Mouse (Mus musculus): ENCODE measurements around the gene Camsap1.

Gene Camsap1

GRCm38 (mm10) chr2:25978997-25979396 lies 4.1 kb downstream of the Camsap1 start:
- DNase-seq (ENCODE audit: low spot score in 2 of 2) = no peak

DNA sequence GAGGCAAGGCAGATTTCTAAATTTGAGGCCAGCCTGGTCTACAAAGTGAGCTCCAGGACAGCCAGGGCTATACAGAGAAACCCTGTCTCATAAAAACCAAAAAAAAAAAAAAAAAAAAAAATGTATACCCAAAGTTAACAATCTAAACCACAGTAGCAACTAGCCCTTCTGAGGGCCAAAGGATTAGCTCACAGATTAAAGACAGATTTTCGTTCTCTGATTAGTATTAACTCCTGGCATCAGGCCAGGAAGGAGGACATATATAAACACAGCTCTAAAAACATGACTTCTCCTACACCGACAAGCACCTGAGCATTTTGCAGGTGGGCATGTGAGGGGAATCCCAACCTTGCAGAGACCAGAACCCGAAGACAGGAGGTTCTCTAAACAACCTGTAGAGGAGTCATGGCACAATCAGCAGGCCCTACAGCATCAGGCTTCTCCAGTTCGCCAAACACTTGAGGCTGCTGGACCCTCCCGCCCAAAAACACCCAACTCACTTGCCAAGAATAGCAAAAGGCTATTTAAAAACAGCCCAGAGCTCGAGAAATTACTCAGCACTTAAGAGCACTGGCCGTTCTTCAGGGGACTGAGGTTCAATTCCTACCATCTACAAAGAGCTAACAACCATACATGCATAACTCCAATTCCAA lies 5.4 kb downstream of the Camsap1 start:
- DNase-seq (ENCODE audit: low spot score in 2 of 2) = no peak

- no peak for DNase-seq (ENCODE audit: low spot score in 2 of 2)
These were observed 7.8 kb downstream of the Camsap1 start for GRCm38 (mm10) chr2:25975141-25975770.

- no peak for DNase-seq (ENCODE audit: low spot score in 2 of 2)
These were observed 12.7 kb downstream of the Camsap1 start for GRCm38 (mm10) chr2:25970426-25970825.

GRCm38 (mm10) chr2:25969319-25969718 lies 13.8 kb downstream of the Camsap1 start:
- no peak for DNase-seq (ENCODE audit: low spot score in 2 of 2)

- DNase-seq (ENCODE audit: low spot score in 2 of 2) = no peak
These were observed 33.8 kb downstream of the Camsap1 start for GRCm38 (mm10) chr2:25949291-25949690.

GRCm38 (mm10) chr2:25947950-25948349 lies 35.1 kb downstream of the Camsap1 start:
- DNase-seq (ENCODE audit: low spot score in 2 of 2) = no peak

GRCm38 (mm10) chr2:25943822-25944221 lies 39.3 kb downstream of the Camsap1 start:
- DNase-seq (ENCODE audit: low spot score in 2 of 2) = no peak

GRCm38 (mm10) chr2:25940503-25940902 lies 42.6 kb downstream of the Camsap1 start:
- no peak for DNase-seq (ENCODE audit: low spot score in 2 of 2)

- no peak for DNase-seq (ENCODE audit: low spot score in 2 of 2)
These were observed 51.7 kb downstream of the Camsap1 start for GRCm38 (mm10) chr2:25931249-25931859.

- no peak for DNase-seq (ENCODE audit: low spot score in 2 of 2)
These were observed 55.3 kb downstream of the Camsap1 start for GRCm38 (mm10) chr2:25927821-25928220.

- no peak for DNase-seq (ENCODE audit: low spot score in 2 of 2)
These were observed 58.1 kb downstream of the Camsap1 start for GRCm38 (mm10) chr2:25924934-25925333.

DNA sequence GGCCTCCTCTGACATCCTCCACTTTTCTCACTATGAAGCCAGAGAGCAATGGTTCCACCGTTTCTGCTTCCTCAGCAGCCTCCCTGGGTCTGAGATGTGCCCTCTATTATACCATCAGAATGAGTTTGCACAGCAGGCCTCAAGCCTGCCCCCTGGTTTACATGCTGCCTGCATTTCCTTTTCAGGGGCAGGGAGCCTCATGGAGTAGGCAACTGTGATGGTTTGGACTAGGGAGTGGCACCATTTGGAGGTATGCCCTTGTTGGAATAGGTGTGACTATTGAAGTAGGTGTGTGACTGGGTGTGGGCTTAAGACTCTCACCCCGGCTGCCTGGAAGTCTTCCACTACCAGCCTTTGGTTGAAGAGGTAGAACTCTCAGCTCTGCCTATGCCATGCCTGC lies 59.3 kb downstream of the Camsap1 start:
- no peak for DNase-seq (ENCODE audit: low spot score in 2 of 2)

- DNase-seq (ENCODE audit: low spot score in 2 of 2) = no peak
These were observed 63.1 kb downstream of the Camsap1 start for GRCm38 (mm10) chr2:25919972-25920371.

DNA sequence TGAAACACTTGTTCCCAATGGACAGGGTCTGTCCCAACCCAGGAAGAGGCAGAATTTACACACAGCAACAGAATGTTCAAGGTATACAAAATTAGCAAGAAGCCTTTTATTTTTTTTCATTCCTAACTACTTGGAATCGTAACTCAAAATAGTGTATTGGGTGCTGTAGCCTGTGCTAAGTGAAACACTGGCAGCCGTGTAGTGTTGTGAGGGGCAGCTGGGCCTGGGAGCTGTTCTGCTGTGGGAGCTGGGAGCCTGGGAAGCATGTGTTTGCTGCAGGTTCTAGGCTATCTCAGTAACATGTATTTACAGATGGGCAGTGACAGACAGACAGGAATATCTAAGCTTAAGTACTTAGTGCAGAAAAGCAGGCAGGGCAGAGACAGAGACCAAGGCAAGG lies 64.7 kb downstream of the Camsap1 start:
- DNase-seq (ENCODE audit: low spot score in 2 of 2) = no peak

DNA sequence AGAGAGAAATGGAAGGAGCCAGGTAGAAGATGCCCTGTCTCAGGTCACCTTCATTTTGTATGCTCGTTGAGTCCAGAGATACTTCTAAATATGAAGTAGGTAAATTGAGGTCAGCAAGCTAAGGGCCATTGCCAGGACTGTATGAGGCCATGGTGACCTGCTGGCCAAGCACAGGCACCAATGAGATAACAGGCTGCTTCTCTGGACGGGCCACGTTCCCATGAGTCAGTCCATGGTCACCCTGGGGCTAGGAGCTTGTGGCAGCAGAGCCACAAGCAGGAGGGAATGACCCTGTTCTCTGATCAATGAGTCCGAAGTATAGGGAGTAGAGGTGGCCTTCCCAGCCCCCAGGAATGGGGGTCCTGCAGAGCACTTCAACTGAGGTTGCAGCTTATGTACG lies 68.3 kb downstream of the Camsap1 start:
- DNase-seq (ENCODE audit: low spot score in 2 of 2) = no peak

DNA sequence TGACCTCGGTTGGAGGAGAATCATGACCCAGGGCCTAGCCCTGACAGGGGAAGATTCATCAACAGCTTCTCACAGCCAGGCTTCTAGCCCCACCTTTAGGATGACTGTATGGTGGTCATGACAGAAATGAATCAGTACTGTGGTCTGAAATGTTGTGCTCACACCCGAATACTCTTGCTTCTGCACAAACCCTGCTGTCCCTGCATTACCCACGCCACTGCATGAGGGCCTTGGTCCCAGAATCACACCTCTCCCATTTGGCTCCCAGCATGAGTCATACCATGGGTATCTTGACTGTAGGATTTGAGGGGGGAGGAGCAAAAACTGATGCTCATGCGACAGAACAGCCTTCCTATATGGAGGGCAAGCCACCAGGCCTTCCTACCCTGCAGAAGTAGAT lies 68.9 kb downstream of the Camsap1 start:
- no peak for DNase-seq (ENCODE audit: low spot score in 2 of 2)

DNA sequence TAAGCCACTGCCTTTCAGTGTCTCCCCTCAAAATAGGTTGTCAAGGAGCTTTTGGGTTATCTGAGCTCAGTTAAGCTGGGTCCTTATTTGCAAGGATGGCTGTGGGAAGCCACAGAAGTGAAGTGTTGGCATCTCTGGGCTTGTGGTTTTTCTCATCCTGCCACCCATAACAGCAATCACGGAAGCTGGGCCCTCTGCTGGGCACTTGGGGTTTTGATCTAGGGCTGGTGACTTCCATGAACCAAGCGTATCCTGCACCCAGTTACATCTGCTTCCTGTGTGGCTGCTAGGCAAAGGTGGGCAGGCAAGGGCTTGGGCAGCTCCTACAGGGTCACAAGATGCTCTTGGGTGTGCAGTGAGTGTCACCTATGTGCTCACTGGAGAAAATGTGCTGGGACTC lies 69.8 kb downstream of the Camsap1 start:
- no peak for DNase-seq (ENCODE audit: low spot score in 2 of 2)

DNA sequence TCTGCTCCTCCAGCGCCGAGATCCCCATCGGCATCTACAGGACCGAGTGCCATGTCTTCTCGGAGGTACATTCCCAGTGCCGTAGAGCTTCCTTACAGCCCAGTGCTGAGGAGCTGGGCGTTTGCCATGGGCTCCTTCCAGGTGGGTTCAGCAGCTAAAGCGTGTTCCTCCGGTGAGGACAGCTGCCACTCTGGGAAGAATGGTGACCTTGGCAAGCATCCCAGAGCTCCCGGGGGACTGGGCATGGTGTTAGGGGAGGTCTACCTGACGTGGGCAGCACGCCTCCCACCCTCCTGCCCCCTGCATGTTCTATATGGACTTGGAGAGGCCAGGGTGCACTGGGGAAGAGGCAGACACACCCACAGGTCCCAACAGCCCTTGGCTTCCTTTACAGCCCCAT lies 73.2 kb downstream of the Camsap1 start:
- DNase-seq (ENCODE audit: low spot score in 2 of 2) = no peak

DNA sequence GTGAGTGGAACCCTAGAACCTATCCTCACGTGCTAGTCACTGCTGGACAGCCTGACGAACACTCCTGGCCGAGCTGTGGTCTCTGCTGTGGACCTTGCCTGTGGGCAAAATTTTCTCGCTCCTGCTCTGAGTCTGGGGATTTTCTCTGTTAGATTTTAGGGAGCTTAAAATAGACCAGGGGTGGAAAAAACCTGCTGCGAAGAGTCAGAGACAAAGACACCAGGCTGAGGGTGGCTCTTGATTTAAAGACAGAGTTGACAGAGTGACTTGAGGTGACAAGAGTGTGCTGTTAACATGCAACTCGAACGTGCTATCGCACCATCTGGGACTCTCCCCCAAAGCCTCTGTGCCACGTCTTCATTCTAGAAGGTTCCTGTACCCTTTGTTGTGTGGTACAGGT lies 84.1 kb downstream of the Camsap1 start:
- DNase-seq (ENCODE audit: low spot score in 2 of 2) = no peak

DNA sequence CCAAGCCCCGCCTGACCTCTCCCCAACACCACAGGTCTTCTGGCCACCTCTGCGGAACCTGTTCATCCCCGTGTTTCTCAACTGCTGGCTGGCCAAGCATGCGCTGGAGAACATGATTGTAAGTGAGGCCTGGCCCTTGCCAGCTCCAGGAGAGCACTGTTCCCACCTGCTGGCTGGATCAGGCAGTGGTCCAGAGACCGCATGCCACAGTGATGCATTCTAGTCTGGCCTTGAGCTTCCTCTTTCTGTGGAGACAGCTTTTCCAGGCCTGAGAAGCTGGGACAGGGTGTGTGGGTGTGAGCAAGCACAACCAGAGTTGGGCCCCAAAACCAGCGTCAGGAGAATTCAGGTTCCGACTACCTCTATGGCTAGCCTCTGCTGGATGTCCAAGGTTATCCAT lies 90.6 kb downstream of the Camsap1 start:
- no peak for DNase-seq (ENCODE audit: low spot score in 2 of 2)

DNA sequence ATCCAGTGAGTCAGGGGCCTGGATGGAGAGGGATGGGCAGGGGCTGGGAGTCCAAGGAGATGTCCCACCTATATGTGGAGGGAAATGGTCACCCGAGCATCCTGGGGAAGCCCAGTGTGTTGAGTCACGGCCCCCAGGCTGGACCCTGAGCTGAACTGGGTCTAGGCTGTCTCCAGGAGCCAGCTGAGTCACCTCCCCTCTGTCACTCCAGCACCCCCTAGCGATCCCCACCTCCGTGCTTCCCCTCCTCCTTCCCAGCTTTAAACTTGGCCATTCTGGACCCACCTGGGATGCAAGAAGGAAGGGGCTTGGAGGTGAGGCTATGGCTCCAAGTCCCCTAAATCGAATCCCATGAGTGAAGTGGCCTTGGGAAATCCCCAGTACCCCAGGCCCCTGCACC lies 94.9 kb downstream of the Camsap1 start:
- no peak for DNase-seq (ENCODE audit: low spot score in 2 of 2)

DNA sequence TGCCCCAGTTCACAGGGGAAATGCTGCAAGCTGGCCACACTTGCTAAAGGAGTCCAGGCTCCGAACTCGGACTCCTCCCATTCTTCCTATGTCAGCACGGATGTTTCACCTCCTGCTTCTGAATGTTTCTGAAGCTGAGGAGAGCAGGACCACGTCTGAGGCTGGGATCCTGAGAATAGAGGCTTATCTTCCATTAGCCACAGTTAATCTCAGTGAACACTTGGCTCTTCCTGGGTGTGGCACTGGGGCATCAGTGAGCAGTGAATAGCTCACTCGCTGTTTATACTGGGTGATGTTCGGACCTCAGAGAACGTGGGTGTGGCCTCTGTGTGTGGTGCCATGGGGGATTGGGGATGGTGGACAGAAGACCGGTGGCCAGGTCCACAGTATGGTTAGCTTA lies 95.9 kb downstream of the Camsap1 start:
- no peak for DNase-seq (ENCODE audit: low spot score in 2 of 2)
